Mouse (Mus musculus): ENCODE results near the gene Rimklb.

Gene Rimklb

DNA sequence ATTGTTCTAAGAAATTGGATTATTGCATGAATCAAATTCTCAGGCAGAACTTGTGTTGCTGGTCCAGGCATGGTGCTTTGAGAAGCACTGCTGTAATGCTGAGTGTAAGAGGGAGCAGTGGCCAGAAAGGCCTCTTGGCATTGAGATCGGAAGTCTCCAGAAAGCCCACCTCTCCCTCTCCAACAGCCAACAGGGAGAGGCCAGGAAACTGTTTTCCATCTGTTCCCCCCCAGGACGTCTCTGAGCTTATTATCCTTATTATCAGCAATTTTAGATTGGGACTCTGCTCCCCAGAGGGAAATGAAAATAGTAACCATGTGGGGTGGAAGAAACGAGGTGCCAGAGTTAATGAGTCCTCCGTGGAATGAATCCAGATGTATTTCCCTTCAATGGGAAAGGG is 82.2 kb downstream of the Rimklb start:
- DNase-seq: no peak

DNA sequence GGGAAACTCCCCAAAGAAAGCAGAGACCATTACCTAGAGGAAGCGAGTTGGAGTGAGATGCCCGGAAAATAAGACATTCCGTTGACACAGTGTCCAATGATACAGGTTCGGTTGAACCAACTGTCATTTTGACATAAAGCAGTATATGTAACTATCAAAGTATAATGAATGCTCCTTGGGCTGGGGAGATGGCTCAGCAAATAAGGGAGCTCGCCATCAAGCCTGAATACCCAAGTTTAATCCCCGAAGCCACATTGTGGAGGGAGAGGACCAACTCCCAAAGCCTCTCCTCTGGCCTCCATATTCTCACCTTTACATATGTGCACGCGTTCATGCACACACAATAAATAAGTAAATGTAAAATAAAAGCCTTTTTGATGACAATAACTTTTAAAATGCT is 87.3 kb downstream of the Rimklb start:
- DNase-seq: no peak

DNA sequence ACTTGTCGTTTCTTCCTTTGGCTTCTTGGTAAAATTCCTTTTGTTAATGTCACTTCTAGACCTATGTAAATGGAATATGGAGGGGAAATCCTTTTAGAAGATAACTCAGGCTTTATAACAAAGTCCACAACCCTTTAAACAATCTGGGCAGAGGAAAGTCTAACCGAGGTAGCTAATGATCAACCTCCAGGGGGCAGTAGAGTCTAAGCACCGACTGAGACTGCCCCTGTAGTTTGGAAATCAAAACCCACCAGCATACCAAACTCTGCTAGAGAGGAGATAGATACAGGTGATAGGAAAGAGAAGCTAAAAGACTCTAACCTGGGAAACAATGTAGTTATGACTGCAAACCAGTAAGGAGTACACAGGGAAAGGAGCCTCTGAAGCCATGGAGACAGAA is 96.3 kb downstream of the Rimklb start:
- peak; percentile 33 for DNase-seq

DNA sequence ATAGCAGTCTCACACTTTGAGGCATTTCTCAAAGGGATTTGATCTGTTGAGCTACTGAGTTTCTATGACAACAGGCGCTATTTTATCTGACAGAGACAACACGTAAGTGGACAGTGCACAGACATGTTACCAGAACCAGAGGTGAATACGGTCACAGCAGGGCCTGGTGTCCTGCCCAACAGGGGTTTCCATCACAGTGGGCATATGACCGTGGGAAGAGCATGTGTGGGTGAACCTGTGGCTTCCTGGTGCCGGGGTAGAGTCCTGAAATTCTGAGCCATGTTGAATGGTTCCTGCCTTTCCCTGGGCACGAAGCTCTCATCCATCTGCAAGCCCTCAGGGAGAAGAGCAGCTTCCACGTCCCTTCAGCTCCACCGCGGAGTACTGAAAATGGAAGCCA is 98.3 kb downstream of the Rimklb start:
- DNase-seq: no peak
